Mouse (Mus musculus) urinary bladder, adult 2 months (tissue): Measurements from ENCODE around the gene Gm29110. TPM values are rescaled to one million over a fixed set of nuclear protein-coding genes. Genes with fewer than 3 reads are reported as not detected.
"Not testable (repeated sequence)": the region's sequence is repeated elsewhere in the genome, so short reads cannot be mapped to it uniquely, and the experiment has no call there.

Source experiments
- DNase-seq: peaks from one replicate; pipeline ENCODE4 v3.0.0; 2022; ENCODE audit warnings: low spot score
- polyA plus RNA-seq: library from polyadenylated mRNA; depleted of rRNA; stranded (reverse); fragments of >200 nt; gene quantifications from 2 replicates; pipeline ENCODE4 v1.2.3, GENCODE M21; 2012; rRNA removed

Gm29110 gene
- polyA plus RNA-seq: not detected in 2 replicates

- not testable (repeated sequence) for DNase-seq
Observed at GRCm38 (mm10) chrY:74470231-74470630, at the start of gene Gm29110. Gm29110 (plus strand) TSS chrY:74470531.

Other genes with a start within 250 kb of the Gm29110 start
- gene Gm21913, start 153.4 kb downstream of the Gm29110 start, polyA plus RNA-seq: not detected in 2 replicates